Comparison of ENCODE assay signal across 15 mouse cellular contexts in genomic region chr9:99869936-99870779, GRCm38 (mm10). TPM values are rescaled to one million over a fixed set of nuclear protein-coding genes. Genes with fewer than 3 reads are reported as not detected.
DNase-seq lines count a peak whose midpoint lies in the region; ATAC-seq and TF ChIP-seq lines count a peak whose summit lies in the region.
"Had no signal": no experiment of that assay in that cellular context is flagged by ENCODE, and none has a peak within 500 bp of the region (broad histone marks: within the 10 kb centered on the region; RNA-seq: fewer than 3 reads in every experiment).

No protein-coding gene starts in this region.

- TF ChIP-seq POLR2A in testis, adult 2 months (IDR thresholded peaks at IDR 0.05; ENCODE audit: control insufficient read depth, low read depth, low read length) = no peak

- H3K4me3 ChIP-seq in testis, adult 2 months (ENCODE audit: control insufficient read depth, low read depth, low read length) = peak overlapping the region; percentile 58
- no peak overlapping the region for H3K4me3 ChIP-seq in forebrain, embryonic 12.5 days (replicated peaks)
- peak overlapping the region; percentile 18; the same call in 1 of the 2 replicates for H3K4me3 ChIP-seq in limb, embryonic 13.5 days
- no peak overlapping the region for H3K4me3 ChIP-seq in kidney, embryonic 14.5 days (ENCODE audit: low read length)

- under 1% methylated on average over 34 of the region's 34 CpGs for WGBS in forebrain, embryonic 12.5 days
- WGBS in limb, embryonic 13.5 days = 1% methylated on average over 34 of the region's 34 CpGs
- WGBS in kidney, embryonic 14.5 days = under 1% methylated on average over 33 of the region's 34 CpGs

- no peak overlapping the region for H3K27ac ChIP-seq in testis, adult 2 months (ENCODE audit: control insufficient read depth, insufficient read depth, low read depth, low read length)
- no peak overlapping the region for H3K27ac ChIP-seq in forebrain, embryonic 12.5 days
- H3K27ac ChIP-seq in limb, embryonic 13.5 days = no peak overlapping the region
- H3K27ac ChIP-seq in kidney, embryonic 14.5 days (ENCODE audit: low read depth, low read length) = no peak overlapping the region
- H3K27ac ChIP-seq: embryonic facial prominence, embryonic 15.5 days; kidney, embryonic 15.5 days had no signal

- H3K36me3 ChIP-seq in testis, adult 2 months (ENCODE audit: control insufficient read depth, insufficient read depth, low read length) = no peaks in the 10 kb centered on the region
- H3K36me3 ChIP-seq in forebrain, embryonic 12.5 days (replicated peaks) = no peaks in the 10 kb centered on the region
- no peaks in the 10 kb centered on the region for H3K36me3 ChIP-seq in limb, embryonic 13.5 days
- no peaks in the 10 kb centered on the region for H3K36me3 ChIP-seq in kidney, embryonic 14.5 days (ENCODE audit: control insufficient read depth, insufficient read depth, low read length)
- H3K36me3 ChIP-seq: embryonic facial prominence, embryonic 15.5 days; kidney, embryonic 15.5 days had no signal

- no peak for DNase-seq in testis, postnatal 14 days (ENCODE audit: low spot score)
- DNase-seq in adrenal gland, adult 18-20 months (ENCODE audit: low spot score in 2 of 2) = no peak
- DNase-seq in adrenal gland, postnatal 36 days = no peak
- DNase-seq: right cerebral cortex, postnatal 25 days; thymus, adult 18-20 months had no signal

- ATAC-seq in forebrain, embryonic 12.5 days (ENCODE audit: low FRiP score) = no peak
- no peak for ATAC-seq in limb, embryonic 13.5 days (ENCODE audit: low FRiP score, low read depth)
- ATAC-seq in kidney, embryonic 14.5 days (ENCODE audit: low FRiP score, low TSS enrichment) = no peak

- H3K4me1 ChIP-seq in testis, adult 2 months (ENCODE audit: control insufficient read depth, insufficient read depth, low read length) = peaks cover 10% of the 10 kb centered on the region
- peaks cover 53% of the 10 kb centered on the region for H3K4me1 ChIP-seq in forebrain, embryonic 12.5 days
- peaks cover 30% of the 10 kb centered on the region for H3K4me1 ChIP-seq in limb, embryonic 13.5 days
- H3K4me1 ChIP-seq in kidney, embryonic 14.5 days (ENCODE audit: control insufficient read depth, insufficient read depth, low read length) = peaks cover 3% of the 10 kb centered on the region; the same call in 1 of the 2 replicates

- H3K27me3 ChIP-seq in testis, adult 2 months (ENCODE audit: control insufficient read depth, insufficient read depth, low read length) = peaks cover 9% of the 10 kb centered on the region
- peaks cover 97% of the 10 kb centered on the region for H3K27me3 ChIP-seq in forebrain, embryonic 12.5 days
- peaks cover 100% of the 10 kb centered on the region for H3K27me3 ChIP-seq in limb, embryonic 13.5 days
- peaks cover 98% of the 10 kb centered on the region for H3K27me3 ChIP-seq in kidney, embryonic 14.5 days (ENCODE audit: control insufficient read depth, insufficient read depth, low read length)

- peak overlapping the region; percentile 46; the same call in 1 of the 2 replicates for H3K4me2 ChIP-seq in forebrain, embryonic 12.5 days
- H3K4me2 ChIP-seq in limb, embryonic 13.5 days (replicated peaks) = peak overlapping the region; percentile 31; the same call in 1 of the 2 replicates
- no peak overlapping the region for H3K4me2 ChIP-seq in kidney, embryonic 14.5 days (replicated peaks; ENCODE audit: low read depth, low read length)

- TF ChIP-seq CTCF in testis, adult 2 months (IDR thresholded peaks at IDR 0.05; ENCODE audit: control insufficient read depth, insufficient read depth, insufficient replicate concordance, low read depth, low read length) = no peak

- no peaks in the 10 kb centered on the region for H3K9me3 ChIP-seq in forebrain, embryonic 12.5 days
- no peaks in the 10 kb centered on the region for H3K9me3 ChIP-seq in limb, embryonic 13.5 days
- H3K9me3 ChIP-seq in kidney, embryonic 14.5 days (ENCODE audit: control insufficient read depth, low read length) = no peaks in the 10 kb centered on the region
- H3K9me3 ChIP-seq: embryonic facial prominence, embryonic 15.5 days; kidney, embryonic 15.5 days had no signal

- no peak overlapping the region for H3K9ac ChIP-seq in forebrain, embryonic 12.5 days
- no peak overlapping the region for H3K9ac ChIP-seq in limb, embryonic 13.5 days
- H3K9ac ChIP-seq in kidney, embryonic 14.5 days (ENCODE audit: low read depth, low read length) = no peak overlapping the region
- H3K9ac ChIP-seq: embryonic facial prominence, embryonic 15.5 days; kidney, embryonic 15.5 days had no signal

RNA-seq across cellular contexts. Expression of gene Sox14, which starts 5.8 kb away (rescaled TPM):
- polyA plus RNA-seq in testis, adult 2 months (2012; rRNA removed) = 0.30 and 0.33 TPM in 2 replicates
- 4.7 and 6.6 TPM in 2 replicates for polyA plus RNA-seq in forebrain, embryonic 12.5 days (2016; fragmentation: Nextera tagmentation; extraction: Ambion mirVana)
- polyA plus RNA-seq in limb, embryonic 13.5 days (2015; fragmentation: Nextera tagmentation; extraction: Ambion mirVana) = 0.06 and 0.18 TPM in 2 replicates
- total RNA-seq in adrenal gland, adult 18-20 months (2021) = not detected
- total RNA-seq in adrenal gland, postnatal 36 days (2021) = not detected
- not detected in 2 replicates for polyA plus RNA-seq in kidney, embryonic 14.5 days (2014; fragmentation: Nextera tagmentation; extraction: Ambion mirVana)
- total RNA-seq: ES-E14; gastrocnemius, adult 8-10 months; left cerebral cortex, postnatal 10 days had no signal
- polyA plus RNA-seq: kidney, embryonic 15.5 days; lung, embryonic 16.5 days had no signal

Comparison
In these comparisons a context has a peak if more than half of its experiments do, and no peak if none do; other contexts are left out.
1. H3K4me3 ChIP-seq: peak in testis, adult 2 months (single experiment) and limb, embryonic 13.5 days (single experiment); none in forebrain, embryonic 12.5 days (single experiment) and kidney, embryonic 14.5 days (single experiment).